Mouse (Mus musculus): ENCODE measurements at regions not wholly inside any gene's neighbourhood (a gene's known extent, or its start where the extent isn't known, plus 50 kb on each side); places are given as distances from the start of the nearest gene placed in this dataset.

- H3K4me2 ChIP-seq, result no peak overlapping the region
- H3K4me3 ChIP-seq (ENCODE audit: low read depth, low read length), result no peak overlapping the region
- H3K27ac ChIP-seq (ENCODE audit: low read depth, low read length), result no peak overlapping the region
- WGBS, result 93% methylated on average over 4 of the region's 4 CpGs
- H3K4me1 ChIP-seq (ENCODE audit: control insufficient read depth, insufficient read depth, low read length), result peaks cover 7% of the 10 kb centered on the region
- no peaks in the 10 kb centered on the region for H3K9me3 ChIP-seq (ENCODE audit: control insufficient read depth, low read length)
- ATAC-seq (ENCODE audit: low FRiP score) (no peak), DNase-seq (ENCODE audit: low spot score, missing footprints) (no peak)
- H3K27me3 ChIP-seq (ENCODE audit: control insufficient read depth, insufficient read depth, low read length), result no peaks in the 10 kb centered on the region
- H3K9ac ChIP-seq (ENCODE audit: low read length), result no peak overlapping the region
- no peaks in the 10 kb centered on the region for H3K36me3 ChIP-seq (ENCODE audit: control insufficient read depth, insufficient read depth, low read length)
Measured at GRCm38 (mm10) chr13:110529624-110530023, 134.8 kb downstream of the Plk2 start.

- no peak overlapping the region for H3K4me3 ChIP-seq (ENCODE audit: low read depth, low read length)
- no peak overlapping the region for H3K9ac ChIP-seq (ENCODE audit: low read length)
- H3K4me1 ChIP-seq (ENCODE audit: control insufficient read depth, insufficient read depth, low read length), result peaks cover 9% of the 10 kb centered on the region
- H3K36me3 ChIP-seq (ENCODE audit: control insufficient read depth, insufficient read depth, low read length), result no peaks in the 10 kb centered on the region
- no peak for DNase-seq (ENCODE audit: low spot score, missing footprints)
- H3K27me3 ChIP-seq (ENCODE audit: control insufficient read depth, insufficient read depth, low read length), result no peaks in the 10 kb centered on the region
- H3K9me3 ChIP-seq (ENCODE audit: control insufficient read depth, low read length), result no peaks in the 10 kb centered on the region
- H3K27ac ChIP-seq (ENCODE audit: low read depth, low read length), result no peak overlapping the region; the same call in 1 of the 2 replicates
- WGBS, result 19% methylated on average over 7 of the region's 7 CpGs
- peak; percentile 66; the same call in 1 of the 2 replicates for ATAC-seq (ENCODE audit: low FRiP score)
- H3K4me2 ChIP-seq, result peak overlapping the region; percentile 6; the same call in 1 of the 2 replicates
Measured at GRCm38 (mm10) chr13:110534320-110534764, 139.5 kb downstream of the Plk2 start.

- no peak for DNase-seq (ENCODE audit: low spot score, missing footprints)
- Histone ChIP-seq H3K9me3 (ENCODE audit: control insufficient read depth, low read length) (no peaks in the 10 kb centered on the region), H3K27ac (ENCODE audit: low read depth, low read length) (no peak overlapping the region), H3K4me2 (no peak overlapping the region), H3K36me3 (ENCODE audit: control insufficient read depth, insufficient read depth, low read length) (no peaks in the 10 kb centered on the region), H3K27me3 (ENCODE audit: control insufficient read depth, insufficient read depth, low read length) (no peaks in the 10 kb centered on the region), H3K4me1 (ENCODE audit: control insufficient read depth, insufficient read depth, low read length) (peaks cover 9% of the 10 kb centered on the region), H3K9ac (ENCODE audit: low read length) (no peak overlapping the region), H3K4me3 (ENCODE audit: low read depth, low read length) (no peak overlapping the region)
- WGBS, result 80% methylated on average over 2 of the region's 2 CpGs
- no peak for ATAC-seq (ENCODE audit: low FRiP score)
Measured at GRCm38 (mm10) chr13:110535785-110536184, 140.9 kb downstream of the Plk2 start.

DNA sequence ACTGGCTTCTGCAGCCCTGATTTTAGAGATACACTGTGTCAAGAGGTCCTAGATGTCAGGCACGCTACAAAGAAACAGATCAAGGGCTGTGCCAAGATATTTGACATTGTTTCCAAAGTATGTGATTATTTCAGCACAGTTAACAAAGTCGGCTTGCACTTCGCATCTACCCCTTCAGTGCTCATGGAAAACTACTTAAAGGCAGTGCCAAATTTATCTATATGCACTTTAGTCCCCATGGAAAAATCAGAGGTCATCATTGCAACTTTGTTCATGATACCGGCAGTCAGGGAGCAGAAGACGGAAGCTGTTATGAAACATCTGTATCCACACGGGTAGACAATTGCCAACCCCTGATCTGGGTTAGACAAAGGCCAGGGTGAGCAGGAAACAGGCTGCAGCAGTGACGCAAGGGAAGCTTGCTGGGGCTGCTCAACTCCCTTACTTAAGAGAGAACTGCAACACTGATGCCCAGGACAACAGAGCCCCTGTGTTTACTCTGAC is 143.2 kb downstream of the Plk2 start:
- ATAC-seq (ENCODE audit: low FRiP score) (no peak), DNase-seq (ENCODE audit: low spot score, missing footprints) (no peak)
- Histone ChIP-seq H3K27ac (ENCODE audit: low read depth, low read length) (no peak overlapping the region), H3K9me3 (ENCODE audit: control insufficient read depth, low read length) (no peaks in the 10 kb centered on the region), H3K4me3 (ENCODE audit: low read depth, low read length) (no peak overlapping the region), H3K4me2 (no peak overlapping the region), H3K4me1 (ENCODE audit: control insufficient read depth, insufficient read depth, low read length) (peaks cover 9% of the 10 kb centered on the region), H3K27me3 (ENCODE audit: control insufficient read depth, insufficient read depth, low read length) (no peaks in the 10 kb centered on the region), H3K36me3 (ENCODE audit: control insufficient read depth, insufficient read depth, low read length) (no peaks in the 10 kb centered on the region), H3K9ac (ENCODE audit: low read length) (no peak overlapping the region)
- WGBS, result 73% methylated on average over 7 of the region's 7 CpGs

- Histone ChIP-seq H3K27ac (ENCODE audit: low read depth, low read length) (no peak overlapping the region), H3K4me2 (no peak overlapping the region), H3K27me3 (ENCODE audit: control insufficient read depth, insufficient read depth, low read length) (no peaks in the 10 kb centered on the region), H3K9ac (ENCODE audit: low read length) (no peak overlapping the region), H3K4me1 (ENCODE audit: control insufficient read depth, insufficient read depth, low read length) (no peaks in the 10 kb centered on the region), H3K36me3 (ENCODE audit: control insufficient read depth, insufficient read depth, low read length) (no peaks in the 10 kb centered on the region), H3K9me3 (ENCODE audit: control insufficient read depth, low read length) (no peaks in the 10 kb centered on the region), H3K4me3 (ENCODE audit: low read depth, low read length) (no peak overlapping the region)
- no peak for DNase-seq (ENCODE audit: low spot score, missing footprints)
- ATAC-seq (ENCODE audit: low FRiP score), result peak; percentile 59; the same call in 1 of the 2 replicates
- 70% methylated on average over 13 of the region's 13 CpGs for WGBS
Measured at GRCm38 (mm10) chr13:110540543-110541265, 145.9 kb downstream of the Plk2 start.

- ATAC-seq (ENCODE audit: low FRiP score), result no peak
- no peaks in the 10 kb centered on the region for H3K4me1 ChIP-seq (ENCODE audit: control insufficient read depth, insufficient read depth, low read length)
- no peak overlapping the region for H3K27ac ChIP-seq (ENCODE audit: low read depth, low read length)
- H3K4me3 ChIP-seq (ENCODE audit: low read depth, low read length), result no peak overlapping the region
- DNase-seq (ENCODE audit: low spot score, missing footprints), result no peak
- no peaks in the 10 kb centered on the region for H3K27me3 ChIP-seq (ENCODE audit: control insufficient read depth, insufficient read depth, low read length)
- H3K9ac ChIP-seq (ENCODE audit: low read length), result no peak overlapping the region
- H3K9me3 ChIP-seq (ENCODE audit: control insufficient read depth, low read length), result no peaks in the 10 kb centered on the region
- WGBS, result 91% methylated on average over 5 of the region's 5 CpGs
- H3K4me2 ChIP-seq, result no peak overlapping the region
- H3K36me3 ChIP-seq (ENCODE audit: control insufficient read depth, insufficient read depth, low read length), result no peaks in the 10 kb centered on the region
Measured at GRCm38 (mm10) chr13:110541288-110542148, 146.7 kb downstream of the Plk2 start.

- no peaks in the 10 kb centered on the region for H3K27me3 ChIP-seq (ENCODE audit: control insufficient read depth, insufficient read depth, low read length)
- no peak for DNase-seq (ENCODE audit: low spot score, missing footprints)
- WGBS, result 90% methylated on average over 5 of the region's 5 CpGs
- H3K4me1 ChIP-seq (ENCODE audit: control insufficient read depth, insufficient read depth, low read length), result no peaks in the 10 kb centered on the region
- no peaks in the 10 kb centered on the region for H3K9me3 ChIP-seq (ENCODE audit: control insufficient read depth, low read length)
- H3K27ac ChIP-seq (ENCODE audit: low read depth, low read length), result no peak overlapping the region
- no peaks in the 10 kb centered on the region for H3K36me3 ChIP-seq (ENCODE audit: control insufficient read depth, insufficient read depth, low read length)
- H3K9ac ChIP-seq (ENCODE audit: low read length), result no peak overlapping the region
- no peak for ATAC-seq (ENCODE audit: low FRiP score)
- no peak overlapping the region for H3K4me2 ChIP-seq
- no peak overlapping the region for H3K4me3 ChIP-seq (ENCODE audit: low read depth, low read length)
Measured at GRCm38 (mm10) chr13:110542303-110543065, 147.6 kb downstream of the Plk2 start.

DNA sequence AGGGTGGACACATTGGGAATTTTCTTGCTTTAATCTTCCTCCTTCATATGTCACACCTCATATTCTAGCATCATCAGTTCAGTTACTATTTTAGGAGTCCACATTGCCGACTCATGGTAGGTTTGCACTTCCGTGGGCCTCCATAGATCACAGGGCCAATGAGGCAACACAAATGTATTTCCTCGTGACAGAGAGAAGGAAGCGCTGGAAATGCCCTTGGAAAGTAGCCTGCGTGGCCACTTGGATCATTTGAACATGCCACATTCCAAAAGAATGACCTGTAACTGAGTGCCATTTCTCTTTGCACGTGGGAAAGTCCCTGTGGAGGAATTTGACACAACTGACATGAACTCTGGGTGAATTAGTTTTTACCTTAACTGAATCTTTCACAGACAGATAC is 150.6 kb downstream of the Plk2 start:
- no peaks in the 10 kb centered on the region for H3K9me3 ChIP-seq (ENCODE audit: control insufficient read depth, low read length)
- H3K36me3 ChIP-seq (ENCODE audit: control insufficient read depth, insufficient read depth, low read length), result no peaks in the 10 kb centered on the region
- no peak overlapping the region for H3K27ac ChIP-seq (ENCODE audit: low read depth, low read length)
- H3K9ac ChIP-seq (ENCODE audit: low read length), result no peak overlapping the region
- H3K27me3 ChIP-seq (ENCODE audit: control insufficient read depth, insufficient read depth, low read length), result no peaks in the 10 kb centered on the region
- no peak overlapping the region for H3K4me3 ChIP-seq (ENCODE audit: low read depth, low read length)
- DNase-seq (ENCODE audit: low spot score, missing footprints) (no peak), ATAC-seq (ENCODE audit: low FRiP score) (no peak)
- 82% methylated on average over 6 of the region's 6 CpGs for WGBS
- H3K4me2 ChIP-seq, result no peak overlapping the region
- H3K4me1 ChIP-seq (ENCODE audit: control insufficient read depth, insufficient read depth, low read length), result no peaks in the 10 kb centered on the region

All from midbrain, embryonic 11.5 days (tissue).